Mouse (Mus musculus): ENCODE data around the gene Ngb.

Gene Ngb

GRCm38 (mm10) chr12:87102165-87102631 is at the start of gene Ngb:
Gene Ngb (minus strand): TSS chr12:87102539.
- DNase-seq = peak in 1 of 2 experiments; percentile 23

GRCm38 (mm10) chr12:87149471-87149870 is 47.1 kb upstream of the Ngb start:
- DNase-seq = no peak

- DNase-seq = no peak
Measured at GRCm38 (mm10) chr12:87148136-87148535, 45.8 kb upstream of the Ngb start.

GRCm38 (mm10) chr12:87147395-87148089 is 45.2 kb upstream of the Ngb start, which contains the start of gene Pomt2:
Gene Pomt2 (minus strand): TSS chr12:87147968.
- DNase-seq = peak; percentile 93 to 95

GRCm38 (mm10) chr12:87146966-87147365 is 44.6 kb upstream of the Ngb start, which contains the start of gene Gstz1:
Gene Gstz1 (plus strand): TSS chr12:87147165.
- peak; percentile 81 to 87 for DNase-seq

- DNase-seq = no peak
Measured at GRCm38 (mm10) chr12:87142156-87142555, 39.8 kb upstream of the Ngb start.

GRCm38 (mm10) chr12:87138768-87139167 is 36.4 kb upstream of the Ngb start:
- no peak for DNase-seq

GRCm38 (mm10) chr12:87138342-87138701 is 36.0 kb upstream of the Ngb start:
- no peak for DNase-seq

GRCm38 (mm10) chr12:87137439-87138341 is 35.4 kb upstream of the Ngb start:
- no peak for DNase-seq

- no peak for DNase-seq
Measured at GRCm38 (mm10) chr12:87132784-87133183, 30.4 kb upstream of the Ngb start.

- DNase-seq = no peak
Measured at GRCm38 (mm10) chr12:87132210-87132609, 29.9 kb upstream of the Ngb start.

- peak in 1 of 2 experiments; percentile 44 for DNase-seq
Measured at GRCm38 (mm10) chr12:87131619-87132018, 29.3 kb upstream of the Ngb start.

GRCm38 (mm10) chr12:87131181-87131580 is 28.8 kb upstream of the Ngb start:
- peak in 1 of 2 experiments; percentile 36 for DNase-seq

- no peak for DNase-seq
Measured at GRCm38 (mm10) chr12:87130224-87130623, 27.9 kb upstream of the Ngb start.

GRCm38 (mm10) chr12:87127256-87127655 is 24.9 kb upstream of the Ngb start:
- no peak for DNase-seq

GRCm38 (mm10) chr12:87121918-87122589 is 19.7 kb upstream of the Ngb start:
- DNase-seq = no peak

- DNase-seq = peak in 1 of 2 experiments; percentile 40
Measured at GRCm38 (mm10) chr12:87107357-87107977, 5.1 kb upstream of the Ngb start.

- peak in 1 of 2 experiments; percentile 41 for DNase-seq
Measured at GRCm38 (mm10) chr12:87104796-87105195, 2.5 kb upstream of the Ngb start.

- DNase-seq = peak in 1 of 2 experiments; percentile 41
Measured at GRCm38 (mm10) chr12:87103471-87103870, 1.1 kb upstream of the Ngb start.

- DNase-seq = no peak
Measured at GRCm38 (mm10) chr12:87100331-87100730, 2.0 kb downstream of the Ngb start.

GRCm38 (mm10) chr12:87093671-87094070 is 8.7 kb downstream of the Ngb start:
- DNase-seq = no peak

GRCm38 (mm10) chr12:87093249-87093648 is 9.1 kb downstream of the Ngb start:
- peak; percentile 36 to 52 for DNase-seq
